Mouse (Mus musculus): ENCODE data around the gene Cdcp2. TPM values are rescaled to one million over a fixed set of nuclear protein-coding genes. Genes with fewer than 3 reads are reported as not detected.

Cdcp2 gene
- polyA plus RNA-seq, 1 experiment from 2014 or later: not detected

DNA sequence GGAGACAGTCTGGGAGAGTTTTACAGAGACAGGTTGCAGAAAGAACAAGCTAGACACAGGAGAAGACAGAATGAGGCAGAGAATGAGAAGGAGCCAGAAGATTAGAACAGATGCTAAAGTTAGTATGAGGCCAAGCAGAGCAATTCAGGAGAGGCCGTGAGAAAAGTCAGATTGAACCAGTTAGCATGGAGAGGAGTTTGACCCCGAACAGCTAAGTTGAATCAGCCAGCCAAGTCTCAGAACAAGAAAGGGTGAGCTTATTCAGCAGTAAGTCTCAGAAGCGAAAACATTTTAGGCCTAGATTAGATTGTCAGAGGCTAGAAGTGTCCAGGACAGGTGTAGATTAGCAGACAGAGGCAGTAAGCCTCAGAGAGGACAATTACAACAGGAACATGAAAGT lies 39.8 kb downstream of the Cdcp2 start:
- peaks cover 12% of the 10 kb centered on the region for H3K4me1 ChIP-seq (replicated peaks; ENCODE audit: control insufficient read depth, insufficient read depth, low read length)
- no peaks in the 10 kb centered on the region for H3K9me3 ChIP-seq (ENCODE audit: control insufficient read depth, low read length)
- H3K9ac ChIP-seq (ENCODE audit: low read length): no peak overlapping the region
- 47% methylated on average over 3 of the region's 3 CpGs for WGBS
- H3K36me3 ChIP-seq (ENCODE audit: control insufficient read depth, insufficient read depth, low read length): peaks cover 4% of the 10 kb centered on the region; the same call in 1 of the 2 replicates
- H3K4me3 ChIP-seq (ENCODE audit: low read length): no peak overlapping the region
- H3K27me3 ChIP-seq (ENCODE audit: control insufficient read depth, insufficient read depth, low read depth, low read length): no peaks in the 10 kb centered on the region
- no peak for ATAC-seq (ENCODE audit: low read depth)
- no peak overlapping the region for H3K27ac ChIP-seq (ENCODE audit: low read length)
- H3K4me2 ChIP-seq (ENCODE audit: low read depth, low read length): no peak overlapping the region

DNA sequence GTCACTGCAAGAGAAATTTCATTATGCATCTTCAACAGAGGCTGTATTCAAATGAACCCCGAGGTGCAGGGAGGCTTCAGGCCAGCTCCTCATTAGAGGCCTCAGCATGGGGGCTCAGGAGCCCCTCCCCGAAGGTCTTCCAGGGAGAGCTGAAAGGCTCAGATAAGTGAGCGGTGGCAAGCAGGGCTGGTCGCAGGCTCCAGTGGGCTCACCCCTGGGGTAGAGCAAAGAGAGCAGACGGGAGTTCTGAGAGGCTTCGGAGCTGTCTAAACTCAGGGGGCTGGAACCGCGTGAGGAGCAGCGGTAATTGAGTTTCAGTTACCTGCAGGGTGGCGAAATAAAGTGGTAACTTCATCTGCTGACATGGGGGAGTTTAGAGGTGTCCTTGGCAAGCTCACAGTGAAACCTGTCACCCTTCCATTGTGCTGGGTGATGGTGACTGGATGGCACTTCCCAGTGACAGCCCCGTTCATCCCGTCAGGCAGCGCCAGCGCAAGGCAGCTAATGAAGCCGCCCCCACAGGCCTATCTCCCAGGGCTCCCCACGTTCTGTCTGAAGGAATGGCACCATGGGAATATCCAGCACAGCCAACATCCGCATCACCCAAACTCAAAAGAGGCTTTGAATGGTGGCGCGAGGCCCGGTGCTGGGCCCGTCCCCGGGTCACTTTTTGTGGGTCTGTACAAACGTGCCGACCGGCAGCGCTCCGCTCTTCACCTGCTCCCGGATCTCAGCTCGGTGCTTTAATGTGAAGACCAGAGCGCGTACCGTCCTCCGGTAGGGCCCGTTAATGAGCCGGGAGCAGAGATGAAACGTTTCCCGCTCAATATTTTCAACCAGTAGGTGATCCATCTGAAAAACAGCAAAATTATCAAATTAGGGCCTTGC lies 42.5 kb downstream of the Cdcp2 start:
- 52% methylated on average over 37 of the region's 37 CpGs for WGBS
- no peak overlapping the region for H3K4me2 ChIP-seq (ENCODE audit: low read depth, low read length)
- ATAC-seq (ENCODE audit: low read depth): no peak

DNA sequence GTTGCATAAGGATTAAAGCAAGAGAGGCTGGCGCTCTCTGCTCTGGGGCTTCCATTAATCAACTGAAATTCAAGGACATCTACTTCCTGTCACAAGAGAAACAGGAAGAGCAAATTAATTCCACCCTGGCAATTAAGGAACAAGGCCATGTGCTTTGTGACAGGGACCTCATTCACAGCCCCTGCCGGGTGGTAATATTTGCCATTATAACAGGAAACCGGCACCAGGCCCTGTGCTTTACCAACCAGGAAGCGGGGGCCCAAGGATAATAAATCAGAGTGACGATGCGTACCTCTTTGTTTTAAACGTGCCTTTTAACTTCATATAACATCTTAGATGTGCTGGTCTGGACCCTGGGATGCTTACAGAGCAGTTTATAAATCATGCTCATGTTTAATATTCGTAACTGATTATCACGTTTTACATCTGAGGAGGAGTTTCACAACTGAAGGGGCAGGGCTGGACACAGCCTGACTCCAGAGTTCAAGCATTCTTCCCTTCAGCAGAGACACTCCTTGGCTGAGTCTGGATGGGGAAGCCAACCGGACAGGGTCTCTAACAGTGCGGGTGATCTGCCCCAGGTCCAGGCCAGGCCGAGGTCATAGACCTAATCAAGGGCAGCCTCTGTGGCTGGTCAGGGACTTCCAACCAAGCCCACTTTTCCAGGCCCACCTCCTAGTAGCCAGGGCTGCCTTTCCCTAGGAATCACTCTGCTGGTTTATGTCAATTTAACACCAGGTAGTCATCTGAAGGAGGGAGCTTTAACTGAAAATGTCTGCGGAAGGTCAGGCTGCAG lies 43.3 kb downstream of the Cdcp2 start:
- peak; percentile 77 for ATAC-seq (ENCODE audit: low read depth)
- Histone ChIP-seq H3K4me3 (ENCODE audit: low read length) (no peak overlapping the region), H3K27ac (ENCODE audit: low read length) (peak overlapping the region; percentile 50), H3K9me3 (ENCODE audit: control insufficient read depth, low read length) (no peaks in the 10 kb centered on the region), H3K4me2 (ENCODE audit: low read depth, low read length) (no peak overlapping the region), H3K9ac (ENCODE audit: low read length) (no peak overlapping the region; the same call in 1 of the 2 replicates), H3K27me3 (ENCODE audit: control insufficient read depth, insufficient read depth, low read depth, low read length) (no peaks in the 10 kb centered on the region), H3K36me3 (ENCODE audit: control insufficient read depth, insufficient read depth, low read length) (peaks cover 6% of the 10 kb centered on the region), H3K4me1 (replicated peaks; ENCODE audit: control insufficient read depth, insufficient read depth, low read length) (peaks cover 12% of the 10 kb centered on the region)
- WGBS: 42% methylated on average over 13 of the region's 13 CpGs

More for the DNA sequence above, 42.5 kb downstream of the Cdcp2 start:
- no peaks in the 10 kb centered on the region for H3K27me3 ChIP-seq (ENCODE audit: control insufficient read depth, insufficient read depth, low read depth, low read length)
- H3K4me3 ChIP-seq (ENCODE audit: low read length): no peak overlapping the region
- H3K9me3 ChIP-seq (ENCODE audit: control insufficient read depth, low read length): no peaks in the 10 kb centered on the region
- H3K9ac ChIP-seq (ENCODE audit: low read length): no peak overlapping the region
- H3K4me1 ChIP-seq (replicated peaks; ENCODE audit: control insufficient read depth, insufficient read depth, low read length): peaks cover 12% of the 10 kb centered on the region
- peaks cover 6% of the 10 kb centered on the region for H3K36me3 ChIP-seq (ENCODE audit: control insufficient read depth, insufficient read depth, low read length)
- H3K27ac ChIP-seq (ENCODE audit: low read length): no peak overlapping the region

DNA sequence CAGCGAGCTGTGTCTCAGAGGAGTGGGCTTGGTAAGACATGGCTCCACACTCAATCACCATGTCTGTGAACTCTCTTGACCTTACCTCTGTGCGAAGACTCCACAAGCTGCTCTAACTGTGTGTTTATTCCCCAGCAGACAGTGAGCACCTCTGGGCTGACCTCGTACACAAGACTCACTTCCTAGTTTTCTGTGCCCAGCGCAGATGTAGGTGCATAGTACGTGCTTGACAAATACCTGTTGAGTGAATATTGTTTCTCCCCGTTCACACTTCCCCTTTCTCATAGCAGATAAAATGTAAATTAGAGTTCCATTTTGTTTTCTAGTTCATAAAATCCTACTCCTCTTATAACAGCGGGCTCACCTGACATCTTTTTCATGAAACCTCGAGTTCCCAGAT lies 46.8 kb downstream of the Cdcp2 start:
- ATAC-seq (ENCODE audit: low read depth): no peak
- Histone ChIP-seq H3K4me2 (ENCODE audit: low read depth, low read length) (no peak overlapping the region), H3K27me3 (ENCODE audit: control insufficient read depth, insufficient read depth, low read depth, low read length) (no peaks in the 10 kb centered on the region), H3K4me3 (ENCODE audit: low read length) (no peak overlapping the region), H3K4me1 (replicated peaks; ENCODE audit: control insufficient read depth, insufficient read depth, low read length) (peaks cover 12% of the 10 kb centered on the region), H3K27ac (ENCODE audit: low read length) (no peak overlapping the region), H3K36me3 (ENCODE audit: control insufficient read depth, insufficient read depth, low read length) (peaks cover 21% of the 10 kb centered on the region), H3K9ac (ENCODE audit: low read length) (no peak overlapping the region), H3K9me3 (ENCODE audit: control insufficient read depth, low read length) (no peaks in the 10 kb centered on the region)
- WGBS: 82% methylated on average over 8 of the region's 8 CpGs

DNA sequence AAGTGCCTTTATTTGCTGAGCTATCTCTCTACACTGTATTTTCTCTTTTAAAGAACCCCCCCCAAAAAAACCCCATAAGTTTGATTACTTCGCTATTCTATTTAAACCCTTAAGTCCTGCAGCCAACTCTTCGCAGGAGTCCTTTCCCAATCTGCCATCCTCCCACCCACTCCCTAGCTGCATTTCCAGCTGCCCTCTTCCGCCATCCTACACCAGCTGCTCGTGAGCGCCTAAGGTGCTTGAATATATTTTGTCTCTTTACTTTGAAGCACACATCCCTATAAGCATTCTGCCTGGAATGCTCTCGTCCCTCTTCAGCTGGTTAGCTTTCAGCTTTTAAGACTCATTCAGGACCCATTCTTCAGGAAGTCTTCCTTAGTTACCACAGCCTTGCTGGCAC lies 54.3 kb downstream of the Cdcp2 start:
- H3K36me3 ChIP-seq (ENCODE audit: control insufficient read depth, insufficient read depth, low read length): peaks cover 14% of the 10 kb centered on the region
- ATAC-seq (ENCODE audit: low read depth): no peak
- WGBS: 75% methylated on average over 6 of the region's 6 CpGs

DNA sequence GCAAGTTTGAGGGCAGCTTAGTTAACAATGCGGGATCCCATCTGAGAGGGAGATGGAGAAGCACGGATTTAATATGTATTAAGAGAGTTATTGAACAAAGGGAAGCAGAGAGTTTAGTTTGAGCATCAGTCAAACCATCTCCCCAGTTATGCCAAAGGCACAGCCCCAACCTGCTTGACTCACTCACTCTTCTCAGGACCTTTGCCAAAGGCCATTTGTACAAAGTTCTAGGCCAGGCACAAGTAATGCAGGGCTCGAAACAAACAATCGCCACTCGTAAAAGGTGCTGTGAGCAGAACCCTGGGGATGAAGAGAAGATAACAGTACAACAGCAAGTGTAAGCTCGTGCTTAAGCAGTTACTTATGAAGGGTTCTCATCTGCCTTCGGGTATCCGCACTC lies 55.9 kb downstream of the Cdcp2 start:
- no peaks in the 10 kb centered on the region for H3K4me1 ChIP-seq (replicated peaks; ENCODE audit: control insufficient read depth, insufficient read depth, low read length)
- H3K27ac ChIP-seq (ENCODE audit: low read length): no peak overlapping the region
- H3K9ac ChIP-seq (ENCODE audit: low read length): no peak overlapping the region
- 79% methylated on average over 8 of the region's 8 CpGs for WGBS
- H3K4me3 ChIP-seq (ENCODE audit: low read length): no peak overlapping the region
- H3K27me3 ChIP-seq (ENCODE audit: control insufficient read depth, insufficient read depth, low read depth, low read length): no peaks in the 10 kb centered on the region
- H3K9me3 ChIP-seq (ENCODE audit: control insufficient read depth, low read length): no peaks in the 10 kb centered on the region
- H3K36me3 ChIP-seq (ENCODE audit: control insufficient read depth, insufficient read depth, low read length): peaks cover 3% of the 10 kb centered on the region
- ATAC-seq (ENCODE audit: low read depth): no peak
- H3K4me2 ChIP-seq (ENCODE audit: low read depth, low read length): no peak overlapping the region

More for the DNA sequence above, 54.3 kb downstream of the Cdcp2 start:
- Histone ChIP-seq H3K4me2 (ENCODE audit: low read depth, low read length) (no peak overlapping the region), H3K4me3 (ENCODE audit: low read length) (no peak overlapping the region), H3K4me1 (replicated peaks; ENCODE audit: control insufficient read depth, insufficient read depth, low read length) (no peaks in the 10 kb centered on the region), H3K9me3 (ENCODE audit: control insufficient read depth, low read length) (no peaks in the 10 kb centered on the region), H3K27me3 (ENCODE audit: control insufficient read depth, insufficient read depth, low read depth, low read length) (no peaks in the 10 kb centered on the region), H3K9ac (ENCODE audit: low read length) (no peak overlapping the region), H3K27ac (ENCODE audit: low read length) (no peak overlapping the region)

DNA sequence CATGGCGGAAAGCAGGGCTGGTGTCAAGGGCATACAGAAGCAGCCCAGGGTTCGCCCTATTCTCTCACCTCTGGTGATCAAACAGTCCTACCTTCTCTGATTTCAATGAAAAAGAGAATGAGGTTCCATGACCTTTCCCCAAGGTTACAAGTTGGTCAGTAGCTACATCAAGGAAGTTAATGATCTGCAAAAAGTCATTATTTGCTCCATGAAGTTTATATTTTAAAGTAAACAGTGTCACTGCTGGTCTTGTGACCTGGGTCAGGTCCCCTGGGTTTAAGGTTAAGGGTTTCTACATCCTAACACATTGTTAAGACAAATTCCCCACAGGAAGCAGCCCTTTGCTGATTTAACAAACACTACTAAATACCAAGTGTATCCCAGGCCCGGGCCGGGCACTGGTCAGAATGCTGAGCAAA lies 60.3 kb downstream of the Cdcp2 start:
- H3K27ac ChIP-seq (ENCODE audit: low read length): no peak overlapping the region
- no peak for ATAC-seq (ENCODE audit: low read depth)
- WGBS: 75% methylated on average over 4 of the region's 4 CpGs
- peaks cover 10% of the 10 kb centered on the region; the same call in 1 of the 2 replicates for H3K36me3 ChIP-seq (ENCODE audit: control insufficient read depth, insufficient read depth, low read length)
- H3K27me3 ChIP-seq (ENCODE audit: control insufficient read depth, insufficient read depth, low read depth, low read length): no peaks in the 10 kb centered on the region
- H3K9me3 ChIP-seq (ENCODE audit: control insufficient read depth, low read length): no peaks in the 10 kb centered on the region
- no peak overlapping the region for H3K4me3 ChIP-seq (ENCODE audit: low read length)
- no peaks in the 10 kb centered on the region for H3K4me1 ChIP-seq (replicated peaks; ENCODE audit: control insufficient read depth, insufficient read depth, low read length)
- H3K4me2 ChIP-seq (ENCODE audit: low read depth, low read length): no peak overlapping the region
- H3K9ac ChIP-seq (ENCODE audit: low read length): no peak overlapping the region

DNA sequence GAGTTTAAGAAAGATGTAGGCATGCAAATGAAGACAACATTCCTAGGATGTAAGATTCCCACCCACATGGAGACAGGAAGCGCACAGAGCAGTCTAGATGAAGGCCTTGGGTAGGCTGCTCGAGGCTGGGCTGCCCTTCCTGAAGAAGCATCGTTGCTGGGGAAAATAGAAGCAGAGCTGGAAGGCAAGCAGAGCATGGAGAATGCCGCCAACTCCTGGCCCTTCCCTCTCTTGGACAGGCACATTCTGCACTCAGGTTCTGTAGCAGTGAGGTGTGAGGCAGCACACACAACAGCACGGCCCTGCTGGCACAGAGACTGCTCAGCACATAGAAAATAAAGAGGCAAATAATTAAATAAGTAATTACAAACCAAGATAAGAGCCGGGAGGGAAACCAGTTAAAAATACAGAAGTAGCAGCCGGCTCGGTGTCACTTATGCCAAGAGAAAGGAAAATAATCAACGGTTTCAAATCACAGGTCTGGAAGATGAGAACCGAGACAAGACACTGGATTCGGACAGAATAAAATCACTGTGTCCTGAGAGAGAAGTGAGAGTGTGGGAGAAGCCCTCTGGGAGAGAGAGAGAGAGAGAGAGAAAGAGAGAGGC lies 62.6 kb downstream of the Cdcp2 start:
- ATAC-seq (ENCODE audit: low read depth): no peak
- no peak overlapping the region for H3K4me2 ChIP-seq (ENCODE audit: low read depth, low read length)
- no peak overlapping the region for H3K9ac ChIP-seq (ENCODE audit: low read length)
- 81% methylated on average over 11 of the region's 11 CpGs for WGBS
- H3K27ac ChIP-seq (ENCODE audit: low read length): no peak overlapping the region
- no peaks in the 10 kb centered on the region for H3K27me3 ChIP-seq (ENCODE audit: control insufficient read depth, insufficient read depth, low read depth, low read length)
- H3K9me3 ChIP-seq (ENCODE audit: control insufficient read depth, low read length): no peaks in the 10 kb centered on the region
- peaks cover 6% of the 10 kb centered on the region; the same call in 1 of the 2 replicates for H3K4me1 ChIP-seq (replicated peaks; ENCODE audit: control insufficient read depth, insufficient read depth, low read length)
- H3K4me3 ChIP-seq (ENCODE audit: low read length): no peak overlapping the region
- H3K36me3 ChIP-seq (ENCODE audit: control insufficient read depth, insufficient read depth, low read length): peaks cover 10% of the 10 kb centered on the region; the same call in 1 of the 2 replicates

DNA sequence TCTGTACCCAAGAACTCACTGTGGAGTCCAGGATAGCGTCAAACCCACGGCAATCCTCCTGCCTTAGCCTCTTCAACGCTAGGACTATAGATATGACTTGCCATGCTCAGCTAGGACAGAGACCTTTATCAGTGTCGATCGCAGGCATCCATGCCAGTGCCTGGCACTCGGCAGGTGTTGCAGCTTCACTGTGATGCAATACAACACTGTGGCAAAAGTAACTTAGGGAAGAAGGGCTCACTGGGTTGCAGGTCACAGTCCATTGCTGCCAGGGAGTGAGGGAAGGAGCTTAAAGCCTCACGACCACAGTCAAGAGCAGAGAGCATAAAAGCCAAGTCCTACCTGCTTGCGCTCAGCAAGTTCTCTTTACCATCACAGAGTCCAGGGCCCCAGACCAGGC lies 63.5 kb downstream of the Cdcp2 start:
- H3K27me3 ChIP-seq (ENCODE audit: control insufficient read depth, insufficient read depth, low read depth, low read length): no peaks in the 10 kb centered on the region
- no peak overlapping the region for H3K4me2 ChIP-seq (ENCODE audit: low read depth, low read length)
- 89% methylated on average over 8 of the region's 8 CpGs for WGBS

More for the DNA sequence above, 63.5 kb downstream of the Cdcp2 start:
- peaks cover 6% of the 10 kb centered on the region; the same call in 1 of the 2 replicates for H3K4me1 ChIP-seq (replicated peaks; ENCODE audit: control insufficient read depth, insufficient read depth, low read length)
- no peak for ATAC-seq (ENCODE audit: low read depth)
- H3K36me3 ChIP-seq (ENCODE audit: control insufficient read depth, insufficient read depth, low read length): peaks cover 13% of the 10 kb centered on the region
- no peaks in the 10 kb centered on the region for H3K9me3 ChIP-seq (ENCODE audit: control insufficient read depth, low read length)
- no peak overlapping the region for H3K9ac ChIP-seq (ENCODE audit: low read length)
- no peak overlapping the region for H3K27ac ChIP-seq (ENCODE audit: low read length)
- H3K4me3 ChIP-seq (ENCODE audit: low read length): no peak overlapping the region

All from lung, embryonic 16.5 days (tissue).